Mouse (Mus musculus) small intestine, adult 2 months (tissue): ENCODE results near the gene Slamf8. TPM values are rescaled to one million over a fixed set of nuclear protein-coding genes. Genes with fewer than 3 reads are reported as not detected.

Source experiments
- H3K27ac ChIP-seq: fragments of 200-500 bp; 2 replicates; pipeline ENCODE4 v1.5.1; 2012; ENCODE audit warnings: low read depth, low read length, control low read depth, inconsistent platforms; ENCODE audit not compliant: insufficient read depth
- H3K27me3 ChIP-seq: fragments of 200-500 bp; 2 replicates; pipeline ENCODE4 v1.6.1; 2012; ENCODE audit warnings: mild to moderate bottlenecking, moderate library complexity, low read length, inconsistent platforms; ENCODE audit not compliant: control insufficient read depth, insufficient read depth
- H3K36me3 ChIP-seq: fragments of 200-500 bp; 2 replicates; pipeline ENCODE4 v1.6.1; 2012; ENCODE audit warnings: mild to moderate bottlenecking, low read length, control low read depth, inconsistent platforms; ENCODE audit not compliant: control insufficient read depth, insufficient read depth
- H3K4me1 ChIP-seq: fragments of 200-500 bp; 2 replicates; pipeline ENCODE4 v1.6.1; 2012; ENCODE audit warnings: low read length, inconsistent platforms, mixed read lengths; ENCODE audit not compliant: control insufficient read depth, insufficient read depth, insufficient read length
- H3K4me3 ChIP-seq: fragments of 200-500 bp; 2 replicates; pipeline ENCODE4 v1.5.1; 2012; ENCODE audit warnings: low read depth, mild to moderate bottlenecking, control low read depth, inconsistent platforms, low read length, moderate library complexity
- CTCF ChIP-seq: fragments of 200-500 bp; IDR thresholded peaks from 2 replicates; pipeline ENCODE4 v1.5.1; 2012; ENCODE audit warnings: low read depth, mild to moderate bottlenecking, control low read depth, inconsistent platforms, low read length, moderate library complexity, mixed read lengths; ENCODE audit not compliant: insufficient replicate concordance, insufficient read length; ENCODE audit errors: extremely low read depth
- POLR2A ChIP-seq: fragments of 200-500 bp; IDR thresholded peaks from 2 replicates; pipeline ENCODE4 v1.6.1; 2012; ENCODE audit warnings: low read depth, mild to moderate bottlenecking, control low read depth, inconsistent platforms, low read length, moderate library complexity
- WGBS: fragments of 180-500 bp; shearing (Covaris S2); methylation state at CpG from one replicate; pipeline ENCODE4 v1.1.7; 2018; 5-methylcytosine and 5-hydroxymethylcytosine counted together
- polyA plus RNA-seq: library from polyadenylated mRNA; depleted of rRNA; stranded (reverse); fragments of >200 nt; gene quantifications from 2 replicates; pipeline ENCODE4 v1.2.3, GENCODE M21; 2012

The Slamf8 gene
- polyA plus RNA-seq, 1 experiment, result 4.4 TPM

- no peak overlapping the region for H3K4me3 ChIP-seq
- H3K27me3 ChIP-seq, result peaks cover 3% of the 10 kb centered on the region; the same call in 1 of the 2 replicates
- 33% methylated on average over 14 of the region's 14 CpGs for WGBS
- H3K36me3 ChIP-seq, result no peaks in the 10 kb centered on the region
- no peak overlapping the region for H3K27ac ChIP-seq
- no peak for TF ChIP-seq POLR2A
- no peak for TF ChIP-seq CTCF
- H3K4me1 ChIP-seq, result no peaks in the 10 kb centered on the region
Observed at GRCm38 (mm10) chr1:172617365-172618076, 27.2 kb upstream of the Slamf8 start.

- TF ChIP-seq POLR2A (no peak), CTCF (no peak)
- WGBS, result 10% methylated on average over 22 of the region's 22 CpGs
- no peaks in the 10 kb centered on the region for H3K4me1 ChIP-seq
- H3K4me3 ChIP-seq, result no peak overlapping the region
- H3K27me3 ChIP-seq, result peaks cover 3% of the 10 kb centered on the region; the same call in 1 of the 2 replicates
- H3K36me3 ChIP-seq, result no peaks in the 10 kb centered on the region
- no peak overlapping the region for H3K27ac ChIP-seq
Observed at GRCm38 (mm10) chr1:172616537-172617300, 26.4 kb upstream of the Slamf8 start.

GRCm38 (mm10) chr1:172615412-172615811 is 25.0 kb upstream of the Slamf8 start:
- Histone ChIP-seq H3K4me3 (no peak overlapping the region), H3K4me1 (no peaks in the 10 kb centered on the region), H3K27ac (no peak overlapping the region), H3K36me3 (no peaks in the 10 kb centered on the region), H3K27me3 (peaks cover 3% of the 10 kb centered on the region; the same call in 1 of the 2 replicates)
- no peak for TF ChIP-seq POLR2A
- TF ChIP-seq CTCF, result no peak
- 44% methylated on average over 4 of the region's 4 CpGs for WGBS

- H3K4me1 ChIP-seq, result no peaks in the 10 kb centered on the region
- no peak overlapping the region for H3K4me3 ChIP-seq
- no peak overlapping the region for H3K27ac ChIP-seq
- TF ChIP-seq CTCF (no peak), POLR2A (no peak)
- H3K27me3 ChIP-seq, result peaks cover 3% of the 10 kb centered on the region; the same call in 1 of the 2 replicates
- 86% methylated on average over 10 of the region's 10 CpGs for WGBS
- H3K36me3 ChIP-seq, result no peaks in the 10 kb centered on the region
Observed at GRCm38 (mm10) chr1:172614654-172615053, 24.3 kb upstream of the Slamf8 start.

GRCm38 (mm10) chr1:172612745-172613144 is 22.4 kb upstream of the Slamf8 start:
- Histone ChIP-seq H3K4me1 (no peaks in the 10 kb centered on the region), H3K27ac (no peak overlapping the region), H3K36me3 (no peaks in the 10 kb centered on the region), H3K27me3 (peaks cover 3% of the 10 kb centered on the region; the same call in 1 of the 2 replicates), H3K4me3 (no peak overlapping the region)
- TF ChIP-seq CTCF, result no peak
- TF ChIP-seq POLR2A, result no peak
- 50% methylated on average over 1 of the region's 1 CpGs for WGBS

- H3K36me3 ChIP-seq, result no peaks in the 10 kb centered on the region
- no peaks in the 10 kb centered on the region; the same call in 1 of the 2 replicates for H3K27me3 ChIP-seq
- H3K4me3 ChIP-seq, result no peak overlapping the region
- no peaks in the 10 kb centered on the region for H3K4me1 ChIP-seq
- TF ChIP-seq CTCF, result no peak
- no peak for TF ChIP-seq POLR2A
- 79% methylated on average over 10 of the region's 10 CpGs for WGBS
- H3K27ac ChIP-seq, result no peak overlapping the region
Observed at GRCm38 (mm10) chr1:172611304-172611703, 20.9 kb upstream of the Slamf8 start.

- no peaks in the 10 kb centered on the region for H3K36me3 ChIP-seq
- TF ChIP-seq POLR2A (no peak), CTCF (no peak)
- H3K27ac ChIP-seq, result no peak within 1 kb of the TSS
- no peaks in the 10 kb centered on the region; the same call in 1 of the 2 replicates for H3K27me3 ChIP-seq
- no peak within 1 kb of the TSS for H3K4me3 ChIP-seq
- WGBS, result 57% methylated on average over 1 of the region's 1 CpGs
- H3K4me1 ChIP-seq, result no peaks in the 10 kb centered on the region
Observed at GRCm38 (mm10) chr1:172602326-172602725, 12.0 kb upstream of the Slamf8 start, which contains the start of gene Fcrl6. Gene Fcrl6 (minus strand): TSS chr1:172602551.
